Mouse (Mus musculus): ENCODE results near the gene Pcsk1n. TPM values are rescaled to one million over a fixed set of nuclear protein-coding genes. Genes with fewer than 3 reads are reported as not detected.

Gene Pcsk1n
- polyA plus RNA-seq, 1 experiment = 602 TPM

GRCm38 (mm10) chrX:7968226-7968625, 48.6 kb downstream of the Pcsk1n start:
- H3K27ac ChIP-seq (ENCODE audit: insufficient read depth, low read length) = no peak overlapping the region
- TF ChIP-seq POLR2A (IDR thresholded peaks at IDR 0.05; ENCODE audit: extremely low read depth, insufficient read depth, low read length) (no peak), CTCF (IDR thresholded peaks at IDR 0.05; ENCODE audit: extremely low read depth, insufficient read depth, low read length) (no peak)
- H3K4me3 ChIP-seq (ENCODE audit: insufficient read depth, low read length) = no peak overlapping the region
- no peaks in the 10 kb centered on the region for H3K4me1 ChIP-seq (ENCODE audit: control insufficient read depth, insufficient read depth, low read length)

GRCm38 (mm10) chrX:7968899-7969298, 49.3 kb downstream of the Pcsk1n start:
- Histone ChIP-seq H3K27ac (ENCODE audit: insufficient read depth, low read length) (no peak overlapping the region), H3K4me1 (ENCODE audit: control insufficient read depth, insufficient read depth, low read length) (no peaks in the 10 kb centered on the region), H3K4me3 (ENCODE audit: insufficient read depth, low read length) (no peak overlapping the region)
- TF ChIP-seq CTCF (IDR thresholded peaks at IDR 0.05; ENCODE audit: extremely low read depth, insufficient read depth, low read length) = no peak
- TF ChIP-seq POLR2A (IDR thresholded peaks at IDR 0.05; ENCODE audit: extremely low read depth, insufficient read depth, low read length) = no peak

- H3K4me3 ChIP-seq (ENCODE audit: insufficient read depth, low read length) = no peak overlapping the region
- no peak overlapping the region for H3K27ac ChIP-seq (ENCODE audit: insufficient read depth, low read length)
- TF ChIP-seq CTCF (IDR thresholded peaks at IDR 0.05; ENCODE audit: extremely low read depth, insufficient read depth, low read length) = no peak
- no peak for TF ChIP-seq POLR2A (IDR thresholded peaks at IDR 0.05; ENCODE audit: extremely low read depth, insufficient read depth, low read length)
- no peaks in the 10 kb centered on the region for H3K4me1 ChIP-seq (ENCODE audit: control insufficient read depth, insufficient read depth, low read length)
These were observed 51.7 kb downstream of the Pcsk1n start for GRCm38 (mm10) chrX:7971292-7971691.

Other genes starting within 250 kb of the Pcsk1n start
- 14.5 and 16.3 TPM in 2 replicates for gene Plp2, start 248.4 kb upstream of the Pcsk1n start, polyA plus RNA-seq (2012; rRNA removed)
- 0.96 and 1.2 TPM in 2 replicates for gene Magix, start 238.6 kb upstream of the Pcsk1n start, polyA plus RNA-seq (2012; rRNA removed)
- gene Gpkow, start 222.7 kb upstream of the Pcsk1n start, polyA plus RNA-seq (2012; rRNA removed) = 26.7 and 28.3 TPM in 2 replicates
- 77.0 and 84.9 TPM in 2 replicates for gene Wdr45, start 205.5 kb upstream of the Pcsk1n start, polyA plus RNA-seq (2012; rRNA removed)
- gene Gm45208, start 197.6 kb upstream of the Pcsk1n start, polyA plus RNA-seq (2012; rRNA removed) = 0.46 TPM in 1 of 2 replicates, not detected in the other
- gene Praf2, start 191.4 kb upstream of the Pcsk1n start, polyA plus RNA-seq (2012; rRNA removed) = 131 and 135 TPM in 2 replicates
- gene Ccdc120, start 168.9 kb upstream of the Pcsk1n start, polyA plus RNA-seq (2012; rRNA removed) = 23.2 and 23.9 TPM in 2 replicates
- 20.6 and 21.4 TPM in 2 replicates for gene Tfe3, start 157.3 kb upstream of the Pcsk1n start, polyA plus RNA-seq (2012; rRNA removed)
- 106 and 115 TPM in 2 replicates for gene Gripap1, start 130.1 kb upstream of the Pcsk1n start, polyA plus RNA-seq (2012; rRNA removed)
- gene Kcnd1, start 97.5 kb upstream of the Pcsk1n start, polyA plus RNA-seq (2012; rRNA removed) = 7.6 and 7.9 TPM in 2 replicates
- 46.4 and 49.1 TPM in 2 replicates for gene Otud5, start 78.5 kb upstream of the Pcsk1n start, polyA plus RNA-seq (2012; rRNA removed)
- 52.5 and 53.8 TPM in 2 replicates for gene Pim2, start 41.6 kb upstream of the Pcsk1n start, polyA plus RNA-seq (2012; rRNA removed)
- 50.2 and 52.7 TPM in 2 replicates for gene Slc35a2, start 35.8 kb upstream of the Pcsk1n start, polyA plus RNA-seq (2012; rRNA removed)
- 137 and 157 TPM in 2 replicates for gene Pqbp1, start 20.6 kb upstream of the Pcsk1n start, polyA plus RNA-seq (2012; rRNA removed)
- gene Timm17b, start 20.5 kb upstream of the Pcsk1n start, polyA plus RNA-seq (2012; rRNA removed) = 18.5 and 20.1 TPM in 2 replicates
- gene Gm10491, start 12.0 kb upstream of the Pcsk1n start, polyA plus RNA-seq (2012; rRNA removed) = not detected in 2 replicates
- not detected in 2 replicates for gene Gm10490, start 10.3 kb upstream of the Pcsk1n start, polyA plus RNA-seq (2012; rRNA removed)
- gene Eras, start 8.8 kb downstream of the Pcsk1n start, polyA plus RNA-seq (2012; rRNA removed) = not detected in 2 replicates
- 70.7 and 78.0 TPM in 2 replicates for gene Hdac6, start 28.1 kb downstream of the Pcsk1n start, polyA plus RNA-seq (2012; rRNA removed)
- not detected in 2 replicates for gene Gata1, start 58.2 kb downstream of the Pcsk1n start, polyA plus RNA-seq (2012; rRNA removed)
- 0.65 and 1.1 TPM in 2 replicates for gene Glod5, start 98.7 kb downstream of the Pcsk1n start, polyA plus RNA-seq (2012; rRNA removed)
- 25.5 and 26.1 TPM in 2 replicates for gene Suv39h1, start 154.9 kb downstream of the Pcsk1n start, polyA plus RNA-seq (2012; rRNA removed)
- 1.7 and 1.9 TPM in 2 replicates for gene Was, start 170.7 kb downstream of the Pcsk1n start, polyA plus RNA-seq (2012; rRNA removed)
- gene Wdr13, start 213.1 kb downstream of the Pcsk1n start, polyA plus RNA-seq (2012; rRNA removed) = 203 and 219 TPM in 2 replicates
- gene Rbm3, start 226.1 kb downstream of the Pcsk1n start, polyA plus RNA-seq (2012; rRNA removed) = 193 and 207 TPM in 2 replicates

Data from cortical plate, adult 2 months (tissue).